Mouse (Mus musculus) stomach, postnatal 0 days (tissue): Measurements from ENCODE around the gene Pde12. TPM values are rescaled to one million over a fixed set of nuclear protein-coding genes. Genes with fewer than 3 reads are reported as not detected.
A peak's percentile ranks its signal among the peaks of the same experiment; 100 is the strongest.
"Not testable (repeated sequence)": the region's sequence is repeated elsewhere in the genome, so short reads cannot be mapped to it uniquely, and the experiment has no call there.

Source experiments
- ATAC-seq: fragments of 200-750 bp; cut with Nextera tagmentation; 2 replicates; pipeline ENCODE4 v1.8.0; 2017; ENCODE audit not compliant: low FRiP score, low TSS enrichment
- DNase-seq: peaks from one replicate; pipeline ENCODE4 v3.0.0-alpha.2; 2016; ENCODE audit warnings: low spot score
- H3K27ac ChIP-seq: fragments of 300-500 bp; sonication (generic); replicated peaks from 2 replicates; pipeline ENCODE4 v1.5.1; 2014; ENCODE audit warnings: mild to moderate bottlenecking, control low read depth
- H3K27me3 ChIP-seq: fragments of 300-500 bp; sonication (generic); 2 replicates; pipeline ENCODE4 v1.6.1; 2014; ENCODE audit warnings: low read length; ENCODE audit not compliant: control insufficient read depth, insufficient read depth
- H3K36me3 ChIP-seq: fragments of 300-500 bp; sonication (generic); 2 replicates; pipeline ENCODE4 v1.6.1; 2014; ENCODE audit warnings: low read length, mixed read lengths; ENCODE audit not compliant: control insufficient read depth, insufficient read depth
- H3K4me1 ChIP-seq: fragments of 300-500 bp; sonication (generic); replicated peaks from 2 replicates; pipeline ENCODE4 v1.6.1; 2014; ENCODE audit warnings: antibody characterized with exemption; ENCODE audit not compliant: control insufficient read depth, insufficient read depth
- H3K4me2 ChIP-seq: fragments of 300-500 bp; sonication (generic); replicated peaks from 2 replicates; pipeline ENCODE4 v1.6.1; 2014; ENCODE audit warnings: low read depth, mild to moderate bottlenecking, control low read depth, moderate library complexity
- H3K4me3 ChIP-seq: fragments of 300-500 bp; sonication (generic); 2 replicates; pipeline ENCODE4 v1.5.1; 2014; ENCODE audit warnings: low read depth, low read length, control low read depth
- H3K9ac ChIP-seq: fragments of 300-500 bp; sonication (generic); 2 replicates; pipeline ENCODE4 v1.6.1; 2014; ENCODE audit warnings: mild to moderate bottlenecking, low read length, control low read depth, mixed read lengths
- H3K9me3 ChIP-seq: fragments of 300-500 bp; sonication (generic); 2 replicates; pipeline ENCODE4 v1.6.1; 2016; ENCODE audit warnings: low read length; ENCODE audit not compliant: control insufficient read depth
- CTCF ChIP-seq: IDR thresholded peaks from 2 replicates; pipeline ENCODE4 v1.5.1; 2016; ENCODE audit warnings: antibody characterized with exemption, low read depth, mild to moderate bottlenecking, moderate library complexity
- EP300 ChIP-seq: optimal IDR thresholded peaks from 2 replicates; pipeline ENCODE3; 2016; ENCODE audit warnings: antibody characterized with exemption
- WGBS: fragments of 180-500 bp; shearing (Covaris S2); extraction: QIAGEN DNeasy Blood & Tissue Kit; methylation state at CpG from one replicate; pipeline ENCODE4 v1.1.7; 2014; 5-methylcytosine and 5-hydroxymethylcytosine counted together
- polyA plus RNA-seq: library from polyadenylated mRNA; unstranded; fragments of >200 nt; fragmentation: Nextera tagmentation; extraction: Ambion mirVana; gene quantifications from 2 replicates; pipeline ENCODE4 v1.2.1, GENCODE M21; 2015

Gene Pde12
- 9.3 and 9.8 TPM in 2 replicates for polyA plus RNA-seq

- Histone ChIP-seq H3K27me3 (no peaks in the 10 kb centered on the region), H3K9me3 (no peaks in the 10 kb centered on the region), H3K9ac (peak within 1 kb of the TSS; percentile 92), H3K4me2 (peak within 1 kb of the TSS; percentile 93), H3K36me3 (peaks cover 2% of the 10 kb centered on the region; the same call in 1 of the 2 replicates), H3K4me3 (peak within 1 kb of the TSS; percentile 87), H3K4me1 (peaks cover 2% of the 10 kb centered on the region; the same call in 1 of the 2 replicates), H3K27ac (peak within 1 kb of the TSS; percentile 93)
- peak; percentile 91 for DNase-seq
- under 1% methylated on average over 68 of the region's 70 CpGs for WGBS
- ATAC-seq: peak; percentile 92
- TF ChIP-seq CTCF: no peak
- peak; percentile 87 for TF ChIP-seq EP300
Observed at GRCm38 (mm10) chr14:26669292-26670073, at the start of gene Pde12. Pde12 (minus strand) TSS chr14:26669883.

- not testable (repeated sequence) for ATAC-seq, H3K36me3 ChIP-seq, H3K9me3 ChIP-seq, H3K27me3 ChIP-seq, DNase-seq, H3K27ac ChIP-seq, H3K4me1 ChIP-seq, H3K4me3 ChIP-seq, H3K4me2 ChIP-seq, H3K9ac ChIP-seq
- WGBS: 81% methylated on average over 5 of the region's 5 CpGs
- 0 out of 2 replicates have a peak, but pooled peaks have one; percentile 3 for TF ChIP-seq CTCF
Observed at GRCm38 (mm10) chr14:26705246-26705645, 35.6 kb upstream of the Pde12 start.

GRCm38 (mm10) chr14:26697912-26698311 lies 28.2 kb upstream of the Pde12 start:
- TF ChIP-seq EP300 (no peak), CTCF (peak; percentile 68)
- no peak overlapping the region for H3K9ac ChIP-seq
- no peaks in the 10 kb centered on the region for H3K9me3 ChIP-seq
- H3K27ac ChIP-seq: no peak overlapping the region
- ATAC-seq (no peak), DNase-seq (no peak)
- H3K4me3 ChIP-seq: no peak overlapping the region
- H3K4me1 ChIP-seq: no peaks in the 10 kb centered on the region
- no peaks in the 10 kb centered on the region for H3K36me3 ChIP-seq
- H3K4me2 ChIP-seq: no peak overlapping the region
- H3K27me3 ChIP-seq: no peaks in the 10 kb centered on the region

GRCm38 (mm10) chr14:26692974-26693373 lies 23.3 kb upstream of the Pde12 start, which contains the start of gene Dnah12:
Dnah12 (plus strand) TSS chr14:26693274.
- no peak within 1 kb of the TSS for H3K9ac ChIP-seq
- no peak within 1 kb of the TSS for H3K4me3 ChIP-seq
- no peak for ATAC-seq
- no peaks in the 10 kb centered on the region for H3K4me1 ChIP-seq
- H3K9me3 ChIP-seq: no peaks in the 10 kb centered on the region
- H3K27me3 ChIP-seq: no peaks in the 10 kb centered on the region
- H3K4me2 ChIP-seq: no peak within 1 kb of the TSS
- 71% methylated on average over 3 of the region's 3 CpGs for WGBS
- H3K36me3 ChIP-seq: no peaks in the 10 kb centered on the region
- DNase-seq: no peak
- TF ChIP-seq CTCF (no peak), EP300 (no peak)
- no peak within 1 kb of the TSS for H3K27ac ChIP-seq

- Histone ChIP-seq H3K27me3 (no peaks in the 10 kb centered on the region), H3K27ac (no peak overlapping the region), H3K9me3 (no peaks in the 10 kb centered on the region), H3K36me3 (no peaks in the 10 kb centered on the region), H3K9ac (no peak overlapping the region), H3K4me2 (no peak overlapping the region), H3K4me3 (no peak overlapping the region), H3K4me1 (no peaks in the 10 kb centered on the region)
- TF ChIP-seq EP300 (no peak), CTCF (no peak)
- ATAC-seq (peak; percentile 51; the same call in 1 of the 2 replicates), DNase-seq (no peak)
- WGBS: 45% methylated on average over 2 of the region's 2 CpGs
Observed at GRCm38 (mm10) chr14:26691363-26691762, 21.7 kb upstream of the Pde12 start.

GRCm38 (mm10) chr14:26690727-26691126 lies 21.0 kb upstream of the Pde12 start:
- H3K9me3 ChIP-seq: no peaks in the 10 kb centered on the region
- no peak overlapping the region for H3K4me2 ChIP-seq
- H3K4me3 ChIP-seq: no peak overlapping the region
- DNase-seq: no peak
- 35% methylated on average over 2 of the region's 2 CpGs for WGBS
- H3K4me1 ChIP-seq: no peaks in the 10 kb centered on the region
- no peak overlapping the region for H3K9ac ChIP-seq
- TF ChIP-seq EP300: no peak
- no peak for TF ChIP-seq CTCF
- no peaks in the 10 kb centered on the region for H3K27me3 ChIP-seq
- H3K27ac ChIP-seq: no peak overlapping the region
- no peaks in the 10 kb centered on the region for H3K36me3 ChIP-seq
- no peak for ATAC-seq
